Mouse (Mus musculus) lung, adult 2 months (tissue): Measurements from ENCODE around the gene Ino80. TPM values are rescaled to one million over a fixed set of nuclear protein-coding genes. Genes with fewer than 3 reads are reported as not detected.

Experiments used
- DNase-seq: peaks from one replicate; pipeline ENCODE4 v3.0.0; 2022
- H3K4me1 ChIP-seq: fragments of 200-500 bp; 2 replicates; pipeline ENCODE4 v1.6.1; 2011; ENCODE audit warnings: low read length; ENCODE audit not compliant: control insufficient read depth, insufficient read depth
- H3K4me3 ChIP-seq: fragments of 200-500 bp; replicated peaks from 2 replicates; pipeline ENCODE3; 2011; ENCODE audit warnings: low read depth, mild to moderate bottlenecking, control low read depth, low read length; ENCODE audit errors: extremely low read depth
- CTCF ChIP-seq: fragments of 200-500 bp; IDR thresholded peaks from 2 replicates; pipeline ENCODE4 v1.5.1; 2011; ENCODE audit warnings: mild to moderate bottlenecking, low read length, control low read depth; ENCODE audit not compliant: insufficient read depth
- POLR2A ChIP-seq: fragments of 200-500 bp; IDR thresholded peaks from 2 replicates; pipeline ENCODE4 v1.6.1; 2011; ENCODE audit warnings: low read depth, mild to moderate bottlenecking, control low read depth, low read length, borderline replicate concordance; ENCODE audit errors: extremely low read depth
- WGBS: fragments of 180-500 bp; shearing (Covaris S2); methylation state at CpG from one replicate; pipeline ENCODE4 v1.1.7; 2018; 5-methylcytosine and 5-hydroxymethylcytosine counted together
- polyA plus RNA-seq: library from polyadenylated mRNA; depleted of rRNA; stranded (reverse); fragments of >200 nt; gene quantifications from 2 replicates; pipeline ENCODE4 v1.2.3, GENCODE M21; 2012; rRNA removed

Gene Ino80
- polyA plus RNA-seq, 1 experiment, result 8.7 TPM

DNA sequence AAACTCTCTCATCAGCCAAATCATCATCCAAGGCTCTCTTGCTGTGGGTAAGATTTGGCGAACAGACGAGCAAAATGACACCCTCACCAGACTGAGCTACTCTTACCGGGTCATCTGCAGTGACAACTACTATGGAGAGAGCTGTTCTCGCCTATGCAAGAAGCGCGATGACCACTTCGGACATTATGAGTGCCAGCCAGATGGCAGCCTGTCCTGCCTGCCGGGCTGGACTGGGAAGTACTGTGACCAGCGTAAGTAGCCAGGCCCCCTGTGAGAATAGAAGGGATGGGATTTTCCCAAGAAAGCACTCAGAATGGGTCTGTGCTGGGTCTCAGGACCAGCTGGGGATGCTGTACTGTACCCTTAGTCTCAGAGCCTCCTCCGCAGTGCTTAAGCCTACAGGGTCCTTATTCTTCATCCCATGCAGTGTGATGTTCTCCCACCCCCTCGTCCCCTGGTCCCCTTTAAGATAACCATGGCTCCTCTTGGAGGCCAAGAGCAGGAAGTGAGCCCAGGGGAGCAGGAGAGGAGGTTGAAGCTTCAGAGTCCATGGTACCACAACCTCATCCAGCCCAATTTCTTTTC lies 149.5 kb downstream of the Ino80 start:
- peaks cover 20% of the 10 kb centered on the region for H3K4me1 ChIP-seq
- H3K4me3 ChIP-seq, result peak overlapping the region; percentile 66
- 32% methylated on average over 11 of the region's 11 CpGs for WGBS
- no peak for DNase-seq
- TF ChIP-seq CTCF (no peak), POLR2A (no peak)

DNA sequence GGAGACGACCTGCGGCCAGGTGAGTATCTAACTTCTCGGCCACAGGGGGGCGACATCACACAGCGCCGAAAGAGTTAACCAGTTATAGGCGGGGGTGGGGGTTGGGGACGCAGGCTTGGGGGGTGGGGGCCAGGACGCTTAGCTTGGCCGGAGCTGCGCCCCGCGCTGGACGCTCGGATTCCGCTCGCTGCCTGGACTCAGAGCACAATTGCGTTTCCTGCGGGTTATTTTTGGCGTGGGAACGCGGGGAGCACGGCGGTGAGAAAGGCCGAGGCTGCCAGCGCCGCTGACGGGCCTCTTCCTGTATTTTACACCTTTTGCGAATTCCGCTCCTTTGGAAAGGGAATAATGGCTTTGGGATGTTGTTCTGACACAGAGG lies 150.4 kb downstream of the Ino80 start:
- H3K4me3 ChIP-seq, result peak overlapping the region; percentile 81
- under 1% methylated on average over 30 of the region's 30 CpGs for WGBS
- peak; percentile 34; the same call in 1 of the 2 replicates for TF ChIP-seq POLR2A
- TF ChIP-seq CTCF, result peak; percentile 46
- no peak for DNase-seq
- peaks cover 20% of the 10 kb centered on the region for H3K4me1 ChIP-seq

GRCm38 (mm10) chr2:119326161-119327101 lies 151.1 kb downstream of the Ino80 start:
- peak overlapping the region; percentile 81 for H3K4me3 ChIP-seq
- no peak for DNase-seq
- under 1% methylated on average over 61 of the region's 61 CpGs for WGBS
- H3K4me1 ChIP-seq, result peaks cover 20% of the 10 kb centered on the region
- TF ChIP-seq POLR2A (0 out of 2 replicates have a peak, but pooled peaks have one; percentile 2), CTCF (no peak)

DNA sequence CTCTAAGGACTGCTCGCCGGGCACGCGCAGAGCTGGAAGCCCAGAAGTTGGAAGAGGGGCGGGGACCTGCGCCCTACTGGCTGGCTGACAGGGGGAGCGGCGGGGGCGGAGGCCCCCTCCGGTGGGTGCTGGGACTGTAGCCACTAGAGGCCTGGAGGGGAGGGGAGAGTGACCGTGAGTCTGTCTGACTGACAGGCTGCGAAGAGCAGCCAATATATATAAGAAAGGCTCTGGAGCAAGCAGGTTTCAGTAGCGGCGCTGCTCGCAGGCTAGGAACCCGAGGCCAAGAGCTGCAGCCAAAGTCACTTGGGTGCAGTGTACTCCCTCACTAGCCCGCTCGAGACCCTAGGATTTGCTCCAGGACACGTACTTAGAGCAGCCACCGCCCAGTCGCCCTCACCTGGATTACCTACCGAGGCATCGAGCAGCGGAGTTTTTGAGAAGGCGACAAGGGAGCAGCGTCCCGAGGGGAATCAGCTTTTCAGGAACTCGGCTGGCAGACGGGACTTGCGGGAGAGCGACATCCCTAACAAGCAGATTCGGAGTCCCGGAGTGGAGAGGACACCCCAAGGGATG lies 151.8 kb downstream of the Ino80 start, which contains the start of gene Dll4:
Dll4 (plus strand) TSS at position 217 of the 576 bp plus-strand sequence.
- TF ChIP-seq POLR2A (peak; percentile 100), CTCF (no peak)
- Histone ChIP-seq H3K4me3 (peak within 1 kb of the TSS; percentile 81), H3K4me1 (peaks cover 22% of the 10 kb centered on the region)
- DNase-seq, result peak; percentile 73
- WGBS, result under 1% methylated on average over 33 of the region's 33 CpGs

- H3K4me1 ChIP-seq, result peaks cover 16% of the 10 kb centered on the region
- no peak for TF ChIP-seq POLR2A
- no peak for DNase-seq
- peak overlapping the region; percentile 61 for H3K4me3 ChIP-seq
- 3% methylated on average over 32 of the region's 32 CpGs for WGBS
These were observed 152.7 kb downstream of the Ino80 start for GRCm38 (mm10) chr2:119324576-119325318.

- TF ChIP-seq CTCF (no peak), POLR2A (no peak)
- 34% methylated on average over 32 of the region's 32 CpGs for WGBS
- Histone ChIP-seq H3K4me1 (peaks cover 12% of the 10 kb centered on the region), H3K4me3 (no peak overlapping the region)
- DNase-seq, result no peak
These were observed 153.5 kb downstream of the Ino80 start for GRCm38 (mm10) chr2:119323866-119324575.

Other genes with a start within 250 kb of the Ino80 start
- 1.1 and 1.9 TPM in 2 replicates for gene Ppp1r14d, start 247.8 kb downstream of the Ino80 start, polyA plus RNA-seq
- gene Spint1, start 240.3 kb downstream of the Ino80 start, polyA plus RNA-seq, result 47.7 and 51.0 TPM in 2 replicates
- 1.6 and 3.0 TPM in 2 replicates for gene Rhov, start 206.4 kb downstream of the Ino80 start, polyA plus RNA-seq
- gene Vps18, start 188.9 kb downstream of the Ino80 start, polyA plus RNA-seq, result 24.1 and 25.9 TPM in 2 replicates
- gene Dll4, start 151.9 kb downstream of the Ino80 start, polyA plus RNA-seq, result 114 TPM in 2 replicates
- gene Chac1, start 126.5 kb downstream of the Ino80 start, polyA plus RNA-seq, result 9.2 and 10.7 TPM in 2 replicates
- 0.36 and 0.78 TPM in 2 replicates for gene Exd1, start 69.9 kb upstream of the Ino80 start, polyA plus RNA-seq
- gene Chp1, start 70.0 kb upstream of the Ino80 start, polyA plus RNA-seq, result 71.9 and 99.6 TPM in 2 replicates
- 0.10 and 0.49 TPM in 2 replicates for gene Nusap1, start 140.6 kb upstream of the Ino80 start, polyA plus RNA-seq
- 0.81 and 1.3 TPM in 2 replicates for gene Oip5, start 140.8 kb upstream of the Ino80 start, polyA plus RNA-seq
- gene Ndufaf1, start 185.1 kb upstream of the Ino80 start, polyA plus RNA-seq, result 1.7 and 4.6 TPM in 2 replicates
- gene Rtf1, start 197.4 kb upstream of the Ino80 start, polyA plus RNA-seq, result 6.7 and 10.3 TPM in 2 replicates